Mouse (Mus musculus): ENCODE measurements around the gene Slc4a1ap.

DNA sequence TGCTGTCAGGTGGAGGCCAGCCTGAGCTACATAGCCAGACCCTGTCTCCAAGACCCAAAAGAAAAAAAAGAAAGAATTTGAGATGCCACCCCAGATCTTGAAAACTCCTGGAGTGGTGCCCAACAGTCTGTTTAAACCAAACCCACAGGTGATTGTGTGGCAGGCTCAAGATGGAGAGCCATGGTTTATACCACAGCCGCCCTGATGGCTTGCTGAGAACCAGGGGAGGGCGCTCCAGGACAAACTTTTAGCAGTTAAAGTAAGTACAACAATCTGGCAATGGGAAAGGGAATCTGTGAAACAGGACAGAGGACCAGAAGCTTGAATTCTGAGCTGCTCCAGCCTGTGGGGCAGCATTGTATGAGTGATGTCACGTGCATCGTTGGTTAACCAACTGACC, 71.8 kb downstream of the Slc4a1ap start:
- no peak for TF ChIP-seq CTCF (IDR thresholded peaks at IDR 0.05; ENCODE audit: borderline replicate concordance, insufficient read depth, low read length)
- no peak for TF ChIP-seq POLR2A (IDR thresholded peaks at IDR 0.05; ENCODE audit: low read depth, low read length)

Data from embryonic fibroblast, embryonic 13.5 days (primary cell).